Mouse (Mus musculus) limb, embryonic 10.5 days (tissue): ENCODE results near the gene Pno1. TPM values are rescaled to one million over a fixed set of nuclear protein-coding genes. Genes with fewer than 3 reads are reported as not detected.

Experiments used
- DNase-seq: peaks from one replicate; pipeline ENCODE4 v3.0.0-alpha.2; 2017; ENCODE audit warnings: low spot score
- H3K27ac ChIP-seq: fragments of 300-500 bp; sonication (generic); 2 replicates; pipeline ENCODE4 v1.5.1; 2016; ENCODE audit warnings: mild to moderate bottlenecking
- H3K27me3 ChIP-seq: fragments of 300-500 bp; sonication (generic); 2 replicates; pipeline ENCODE4 v1.6.1; 2016; ENCODE audit warnings: low read depth, mild to moderate bottlenecking; ENCODE audit not compliant: poor library complexity, severe bottlenecking
- H3K36me3 ChIP-seq: fragments of 300-500 bp; sonication (generic); 2 replicates; pipeline ENCODE4 v1.6.1; 2016; ENCODE audit warnings: mild to moderate bottlenecking, moderate library complexity
- H3K4me1 ChIP-seq: fragments of 300-500 bp; sonication (generic); 2 replicates; pipeline ENCODE4 v1.6.1; 2016
- H3K4me3 ChIP-seq: fragments of 300-500 bp; sonication (generic); 2 replicates; pipeline ENCODE4 v1.5.1; 2016; ENCODE audit warnings: mild to moderate bottlenecking, moderate library complexity
- H3K9me3 ChIP-seq: fragments of 300-500 bp; sonication (generic); replicated peaks from 2 replicates; pipeline ENCODE4 v1.6.1; 2016; ENCODE audit warnings: mild to moderate bottlenecking
- WGBS: fragments of 180-500 bp; shearing (Covaris S2); methylation state at CpG from one replicate; pipeline ENCODE4 v1.1.7; 2016; 5-methylcytosine and 5-hydroxymethylcytosine counted together
- polyA plus RNA-seq: library from polyadenylated mRNA; unstranded; fragments of >200 nt; fragmentation: Nextera tagmentation; extraction: Ambion mirVana; gene quantifications from 2 replicates; pipeline ENCODE4 v1.2.1, GENCODE M21; 2016

The Pno1 gene
- polyA plus RNA-seq, 1 experiment from 2014 or later: 117 TPM

GRCm38 (mm10) chr11:17170938-17171729 lies 40.2 kb downstream of the Pno1 start:
- no peak for DNase-seq

GRCm38 (mm10) chr11:17169262-17169661 lies 42.1 kb downstream of the Pno1 start:
- Histone ChIP-seq H3K4me3 (no peak overlapping the region), H3K27ac (no peak overlapping the region), H3K4me1 (0 out of 2 replicates have a peak, but pooled peaks cover 3% of the 10 kb centered on the region), H3K36me3 (peaks cover 10% of the 10 kb centered on the region), H3K9me3 (no peaks in the 10 kb centered on the region), H3K27me3 (no peaks in the 10 kb centered on the region)
- DNase-seq: no peak
- WGBS: 96% methylated on average over 2 of the region's 2 CpGs

More at GRCm38 (mm10) chr11:17170938-17171729, 40.2 kb downstream of the Pno1 start:
- peaks cover 10% of the 10 kb centered on the region for H3K36me3 ChIP-seq
- H3K9me3 ChIP-seq: no peaks in the 10 kb centered on the region
- no peaks in the 10 kb centered on the region for H3K27me3 ChIP-seq
- no peak overlapping the region for H3K27ac ChIP-seq
- 97% methylated on average over 1 of the region's 1 CpGs for WGBS
- no peak overlapping the region for H3K4me3 ChIP-seq
- 0 out of 2 replicates have a peak, but pooled peaks cover 3% of the 10 kb centered on the region for H3K4me1 ChIP-seq

GRCm38 (mm10) chr11:17166627-17167026 lies 44.7 kb downstream of the Pno1 start:
- no peaks in the 10 kb centered on the region for H3K9me3 ChIP-seq
- DNase-seq: no peak
- 94% methylated on average over 7 of the region's 7 CpGs for WGBS
- H3K27ac ChIP-seq: no peak overlapping the region
- H3K27me3 ChIP-seq: no peaks in the 10 kb centered on the region
- no peaks in the 10 kb centered on the region for H3K36me3 ChIP-seq
- no peak overlapping the region for H3K4me3 ChIP-seq
- H3K4me1 ChIP-seq: 0 out of 2 replicates have a peak, but pooled peaks cover 3% of the 10 kb centered on the region

DNA sequence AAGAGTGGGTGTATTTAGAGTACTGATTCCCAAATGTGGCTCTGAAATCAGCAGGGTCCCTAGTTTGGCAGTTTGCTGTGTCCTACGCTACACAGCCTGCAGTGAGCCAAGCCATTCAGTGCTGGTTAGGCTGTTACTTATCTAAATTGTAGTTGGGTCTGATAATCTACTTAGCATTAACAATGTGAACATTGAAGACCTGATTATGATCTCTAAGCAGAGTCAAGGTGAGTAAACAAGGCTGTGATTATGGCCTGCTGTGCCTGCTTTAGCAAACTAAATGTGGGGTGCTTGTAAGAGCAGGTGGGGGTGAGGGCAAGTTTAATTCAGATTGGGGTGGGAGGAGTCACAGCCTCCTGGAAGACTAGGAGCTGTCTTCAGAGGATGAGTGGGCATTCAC lies 47.4 kb downstream of the Pno1 start:
- H3K9me3 ChIP-seq: no peaks in the 10 kb centered on the region
- no peak for DNase-seq
- no peaks in the 10 kb centered on the region for H3K27me3 ChIP-seq
- H3K4me3 ChIP-seq: no peak overlapping the region
- 86% methylated on average over 1 of the region's 1 CpGs for WGBS
- H3K27ac ChIP-seq: no peak overlapping the region
- H3K4me1 ChIP-seq: peaks cover 10% of the 10 kb centered on the region
- H3K36me3 ChIP-seq: no peaks in the 10 kb centered on the region

- peak; percentile 43 for DNase-seq
- Histone ChIP-seq H3K4me3 (peak overlapping the region; percentile 97), H3K27me3 (no peaks in the 10 kb centered on the region), H3K9me3 (no peaks in the 10 kb centered on the region), H3K4me1 (peaks cover 8% of the 10 kb centered on the region), H3K27ac (peak overlapping the region; percentile 97), H3K36me3 (no peaks in the 10 kb centered on the region)
- 4% methylated on average over 12 of the region's 12 CpGs for WGBS
These were observed 51.1 kb downstream of the Pno1 start for GRCm38 (mm10) chr11:17160242-17160641.

DNA sequence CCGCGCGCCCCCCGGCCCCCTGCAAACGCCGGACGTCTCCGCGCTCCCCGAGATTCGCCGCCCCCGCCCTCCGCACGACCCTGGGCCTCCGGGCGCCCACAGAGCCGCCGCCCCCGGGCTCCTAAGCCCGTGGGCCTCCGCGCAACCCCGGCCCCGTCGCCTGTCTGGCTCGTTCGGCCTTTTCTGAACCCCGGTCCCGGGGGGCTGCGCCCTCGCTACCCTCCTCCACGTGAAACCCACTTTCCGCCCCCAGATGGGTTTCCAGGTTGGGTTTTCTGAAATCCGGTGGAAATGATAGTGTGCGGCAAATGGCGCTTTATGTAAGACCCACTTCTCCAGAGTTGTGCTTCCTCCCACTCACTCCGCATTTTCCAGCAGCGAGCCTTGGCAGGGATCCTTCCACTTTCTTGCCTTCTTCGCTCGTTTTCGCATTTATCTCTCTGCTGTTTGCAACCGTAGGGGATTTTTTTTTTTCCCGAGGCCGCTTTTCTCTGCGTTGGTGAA lies 51.6 kb downstream of the Pno1 start:
- Histone ChIP-seq H3K27me3 (no peaks in the 10 kb centered on the region), H3K9me3 (no peaks in the 10 kb centered on the region), H3K36me3 (no peaks in the 10 kb centered on the region), H3K4me3 (peak overlapping the region; percentile 97), H3K4me1 (peaks cover 8% of the 10 kb centered on the region), H3K27ac (peak overlapping the region; percentile 97)
- under 1% methylated on average over 46 of the region's 46 CpGs for WGBS
- peak; percentile 61 for DNase-seq

- peaks cover 8% of the 10 kb centered on the region for H3K4me1 ChIP-seq
- DNase-seq: peak; percentile 98
- no peaks in the 10 kb centered on the region for H3K36me3 ChIP-seq
- no peaks in the 10 kb centered on the region for H3K9me3 ChIP-seq
- no peaks in the 10 kb centered on the region for H3K27me3 ChIP-seq
- peak within 1 kb of the TSS; percentile 97 for H3K27ac ChIP-seq
- H3K4me3 ChIP-seq: peak within 1 kb of the TSS; percentile 97
- WGBS: under 1% methylated on average over 84 of the region's 89 CpGs
These were observed 52.3 kb downstream of the Pno1 start, which contains the start of gene Ppp3r1 for GRCm38 (mm10) chr11:17158858-17159737. Gene Ppp3r1 (plus strand): TSS chr11:17159263.

Other genes starting within 250 kb of the Pno1 start
- gene Cnrip1, start 160.0 kb downstream of the Pno1 start, polyA plus RNA-seq: 7.9 and 9.7 TPM in 2 replicates
- gene Plek, start 159.2 kb downstream of the Pno1 start, polyA plus RNA-seq: 3.4 TPM in 2 replicates
- 69.3 and 74.8 TPM in 2 replicates for gene Ppp3r1, start 52.3 kb downstream of the Pno1 start, polyA plus RNA-seq
- gene Wdr92, start 29.5 kb downstream of the Pno1 start, polyA plus RNA-seq: 31.7 and 32.3 TPM in 2 replicates
- gene C1d, start 46.0 kb upstream of the Pno1 start, polyA plus RNA-seq: 90.7 and 111 TPM in 2 replicates